Mouse (Mus musculus) 3T3-L1 (cell line): ENCODE data around the gene Trim10.

Source experiments
- DNase-seq: peaks from one replicate; pipeline ENCODE4 v3.0.0-alpha.2; 2015; ENCODE audit warnings: low read depth, low spot score

Trim10 gene

DNA sequence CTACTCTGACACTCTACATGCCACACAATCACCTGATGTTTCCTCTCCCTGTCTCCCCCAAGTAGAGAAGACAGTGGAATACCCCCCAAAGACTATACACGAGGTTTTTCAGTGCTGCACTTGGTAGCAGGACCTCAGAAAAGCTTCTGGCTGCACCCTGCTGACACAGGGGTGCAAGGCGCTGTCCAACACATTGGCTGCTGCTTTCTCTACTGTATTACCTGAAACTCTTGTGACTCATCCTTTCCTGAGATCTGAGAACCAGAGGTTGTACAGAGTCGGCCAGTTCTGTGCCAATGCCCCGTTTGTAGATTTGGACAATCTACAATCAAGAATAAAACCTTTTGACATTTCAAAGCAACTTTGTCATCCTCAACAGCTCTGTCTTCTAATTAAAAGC is 40.4 kb downstream of the Trim10 start:
- DNase-seq: no peak

DNA sequence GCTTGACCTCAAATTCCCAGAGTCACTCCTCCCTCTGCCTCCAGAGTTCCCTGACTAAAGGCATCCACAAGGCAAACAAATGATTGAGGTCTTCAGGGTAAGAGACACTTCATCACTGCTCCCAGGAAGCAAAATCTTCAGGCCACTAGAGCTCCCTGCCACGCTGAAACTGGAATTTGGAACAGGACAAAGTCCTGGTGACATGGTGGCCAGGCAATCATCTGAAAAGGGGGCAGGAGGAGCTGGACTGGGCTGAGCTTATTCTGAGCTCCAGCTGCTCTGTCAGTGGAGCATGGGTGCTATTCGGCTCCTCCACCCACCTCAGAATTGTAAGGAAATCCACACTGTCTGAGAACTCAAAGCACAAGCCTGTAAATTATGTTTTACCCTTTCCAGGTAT is 42.7 kb downstream of the Trim10 start:
- no peak for DNase-seq

DNA sequence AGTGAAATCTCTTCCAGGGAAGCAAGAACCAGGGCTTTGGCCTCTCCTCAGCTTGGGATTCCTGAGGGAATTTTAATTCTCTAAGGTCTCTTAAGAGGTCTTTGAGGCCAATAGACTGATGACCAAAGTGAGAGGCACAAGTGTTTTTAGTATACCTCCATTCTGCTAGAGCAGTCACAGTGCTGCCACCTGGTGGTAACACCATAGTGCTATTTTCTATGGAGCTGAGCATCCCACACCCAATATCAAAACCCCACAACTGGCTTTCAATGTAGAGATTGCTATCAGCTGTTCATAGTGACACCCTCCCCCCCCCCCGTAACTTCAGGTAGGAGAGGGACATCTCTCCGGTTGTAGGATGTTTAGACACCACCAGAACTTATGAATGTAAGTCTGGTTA is 44.7 kb downstream of the Trim10 start:
- peak; percentile 91 for DNase-seq

GRCm38 (mm10) chr17:36915076-36915475 is 45.7 kb downstream of the Trim10 start:
- peak; percentile 81 for DNase-seq

DNA sequence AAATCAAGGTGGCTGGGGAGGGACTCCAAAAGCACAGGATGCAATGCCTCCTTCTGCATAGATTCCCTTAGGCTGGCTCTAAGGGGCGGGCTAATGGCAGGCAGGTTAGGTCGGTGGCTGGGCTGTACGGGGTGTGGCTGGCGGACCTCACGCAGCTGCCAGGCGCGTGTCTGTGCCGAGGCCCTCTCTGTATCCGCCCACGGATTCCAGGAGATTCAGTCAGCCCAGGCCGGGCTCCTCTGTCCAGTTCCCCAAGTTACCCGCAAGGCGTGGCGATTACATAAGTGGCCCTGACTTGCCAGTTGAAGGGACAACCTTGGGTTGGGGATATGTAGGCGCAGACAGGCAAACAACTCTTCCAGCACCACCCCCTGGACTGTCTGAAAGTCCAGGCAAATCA is 50.9 kb downstream of the Trim10 start:
- DNase-seq: no peak

GRCm38 (mm10) chr17:36922715-36923114 is 53.3 kb downstream of the Trim10 start:
- no peak for DNase-seq

- DNase-seq: no peak
These were observed 54.1 kb downstream of the Trim10 start for GRCm38 (mm10) chr17:36923491-36923890.
